Mouse (Mus musculus): ENCODE data around the gene Cd300lf.

Gene Cd300lf

GRCm38 (mm10) chr11:115077436-115077835 is 56.4 kb downstream of the Cd300lf start:
- no peak for DNase-seq (ENCODE audit: low spot score in 2 of 2)

- no peak for DNase-seq (ENCODE audit: low spot score in 2 of 2)
Measured at GRCm38 (mm10) chr11:115075859-115076258, 57.9 kb downstream of the Cd300lf start.

- no peak for DNase-seq (ENCODE audit: low spot score in 2 of 2)
Measured at GRCm38 (mm10) chr11:115075407-115075806, 58.4 kb downstream of the Cd300lf start.

- DNase-seq (ENCODE audit: low spot score in 2 of 2), result no peak
Measured at GRCm38 (mm10) chr11:115073002-115073401, 60.8 kb downstream of the Cd300lf start.

- DNase-seq (ENCODE audit: low spot score in 2 of 2), result no peak
Measured at GRCm38 (mm10) chr11:115071631-115072294, 62.0 kb downstream of the Cd300lf start.

- no peak for DNase-seq (ENCODE audit: low spot score in 2 of 2)
Measured at GRCm38 (mm10) chr11:115071015-115071551, 62.7 kb downstream of the Cd300lf start.

- DNase-seq (ENCODE audit: low spot score in 2 of 2), result no peak
Measured at GRCm38 (mm10) chr11:115066768-115067167, 67.0 kb downstream of the Cd300lf start.

All from frontal cortex, postnatal 25 days (tissue).